Mouse (Mus musculus): ENCODE measurements around the gene Dock11. TPM values are rescaled to one million over a fixed set of nuclear protein-coding genes. Genes with fewer than 3 reads are reported as not detected.

The Dock11 gene
- 7.0 and 11.6 TPM in 2 replicates for polyA plus RNA-seq (2015; fragmentation: Nextera tagmentation; extraction: Ambion mirVana)

GRCm38 (mm10) chrX:35888087-35888895 is at the start of gene Dock11:
Dock11 (plus strand) TSS chrX:35888832.

DNA sequence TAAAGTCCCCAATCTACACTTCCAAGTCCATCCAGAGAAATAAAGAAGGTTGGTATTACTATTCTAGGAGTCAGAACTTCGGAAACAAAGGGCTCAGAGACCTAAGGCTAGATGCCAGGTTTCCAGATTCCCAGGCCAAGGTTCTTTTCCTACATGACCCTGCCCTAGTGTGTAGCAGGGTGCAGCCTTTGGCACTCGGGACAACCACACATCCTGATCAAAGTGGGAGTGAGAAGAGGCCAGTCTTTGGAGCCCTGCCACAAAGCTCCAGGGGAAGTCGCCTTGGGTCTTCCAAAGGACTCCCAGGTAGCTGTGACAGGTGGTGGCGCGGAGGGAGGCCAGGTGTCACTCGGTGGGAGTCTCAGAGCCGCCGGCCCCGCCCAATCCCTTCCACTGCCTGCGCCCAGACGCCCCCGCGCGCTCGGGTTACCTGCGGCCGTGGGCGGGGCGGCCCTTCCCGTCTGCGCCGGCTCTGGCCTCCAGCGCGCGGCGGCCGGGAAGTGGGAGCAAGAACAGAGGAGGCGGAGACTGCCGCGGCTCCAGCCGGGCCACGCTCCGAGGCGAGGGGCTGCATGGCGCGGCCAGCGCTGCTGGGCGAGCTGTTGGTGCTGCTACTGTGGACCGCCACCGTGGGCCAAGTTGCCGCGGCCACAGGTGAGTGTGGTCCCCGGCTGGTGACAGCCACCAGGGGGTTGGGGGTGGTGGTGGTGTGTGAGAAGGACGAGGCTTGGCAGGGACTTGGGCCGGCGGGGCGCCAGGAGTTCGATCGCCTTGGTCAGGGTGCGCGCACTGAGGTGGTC is 223.2 kb downstream of the Dock11 start, which contains the start of gene Il13ra1:
TSS of gene Il13ra1 (plus strand) at position 489 of the 800 bp plus-strand sequence.

Other genes with a start within 250 kb of the Dock11 start
- gene Il13ra1, start 223.3 kb downstream of the Dock11 start, polyA plus RNA-seq (2015; fragmentation: Nextera tagmentation; extraction: Ambion mirVana): 10.7 TPM in 2 replicates